Mouse (Mus musculus): Measurements from ENCODE around the gene Ybx1.
A peak's percentile ranks its signal among the peaks of the same experiment; 100 is the strongest.

The Ybx1 gene

DNA sequence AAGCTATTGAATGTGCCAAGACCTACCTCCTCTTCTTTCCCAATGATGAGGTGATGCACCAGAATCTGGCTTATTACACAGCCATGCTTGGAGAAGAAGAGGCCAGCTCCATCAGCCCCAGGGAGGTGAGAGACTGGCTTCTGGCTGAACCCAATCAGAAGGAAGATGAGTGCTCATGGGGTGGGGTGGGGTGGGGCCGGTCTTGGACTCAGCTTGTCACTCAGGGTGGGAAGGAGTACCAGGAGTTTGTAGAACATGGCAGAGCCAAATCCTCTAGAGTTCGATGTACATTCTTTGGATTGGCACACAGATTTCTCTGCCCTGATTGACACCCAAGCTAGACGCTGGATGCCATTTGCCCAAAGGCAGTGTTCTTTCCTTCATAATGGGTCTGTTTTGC is 55.7 kb downstream of the Ybx1 start:
- DNase-seq (ENCODE audit: low read depth, low spot score): no peak

- DNase-seq (ENCODE audit: low read depth, low spot score): no peak
These were observed 60.1 kb downstream of the Ybx1 start for GRCm38 (mm10) chr4:119234348-119234747.

GRCm38 (mm10) chr4:119233256-119233901 is 61.0 kb downstream of the Ybx1 start:
- no peak for DNase-seq (ENCODE audit: low read depth, low spot score)

- DNase-seq (ENCODE audit: low read depth, low spot score): peak; percentile 100
These were observed 61.8 kb downstream of the Ybx1 start, which contains the start of the genes AU022252 and P3h1 for GRCm38 (mm10) chr4:119232410-119233255. TSS of gene AU022252 (minus strand) at chr4:119232712. TSS of gene P3h1 (plus strand) at chr4:119232915.
